Mouse (Mus musculus) spleen, postnatal 10 days (tissue): ENCODE data around the gene Tox3.

Experiments used
- DNase-seq, 2 experiments: peaks; one replicate each; pipeline ENCODE4 v3.0.0; 2021 to 2022; ENCODE audit warnings: low spot score in 2 of 2

Gene Tox3

GRCm38 (mm10) chr8:90348178-90348925 is at the start of gene Tox3:
Tox3 (minus strand) TSS chr8:90348343.
- DNase-seq = peak in 1 of 2 experiments; percentile 14

GRCm38 (mm10) chr8:90392643-90393042 is 44.5 kb upstream of the Tox3 start:
- no peak for DNase-seq

DNA sequence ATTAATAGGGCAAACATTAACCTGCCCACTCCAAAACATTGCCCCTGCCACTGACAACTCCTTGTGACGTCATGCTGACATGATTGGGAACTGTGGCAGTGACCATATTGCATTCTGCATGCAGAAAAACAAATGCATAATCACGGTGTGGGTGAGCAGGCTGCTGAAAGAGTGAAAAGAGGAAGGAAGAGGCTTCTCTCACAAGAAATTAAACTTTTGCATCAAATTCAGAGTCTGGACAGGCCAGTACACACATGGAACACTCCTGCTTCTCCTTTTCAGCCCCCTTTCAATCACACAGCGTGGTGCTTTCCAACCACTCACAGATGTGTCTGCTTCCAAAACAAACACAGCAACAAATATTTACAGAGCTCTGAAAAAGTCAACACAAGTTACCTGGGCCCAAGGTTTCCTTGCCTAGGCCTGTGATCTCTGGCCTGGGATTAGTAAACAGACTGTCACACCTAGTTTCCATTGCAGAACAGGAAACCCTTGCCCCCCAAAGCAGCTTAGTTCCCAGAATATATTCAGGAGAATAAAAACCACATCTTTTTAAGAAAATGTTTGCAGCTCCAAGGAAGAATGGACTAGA is 43.4 kb upstream of the Tox3 start:
- DNase-seq = no peak

DNA sequence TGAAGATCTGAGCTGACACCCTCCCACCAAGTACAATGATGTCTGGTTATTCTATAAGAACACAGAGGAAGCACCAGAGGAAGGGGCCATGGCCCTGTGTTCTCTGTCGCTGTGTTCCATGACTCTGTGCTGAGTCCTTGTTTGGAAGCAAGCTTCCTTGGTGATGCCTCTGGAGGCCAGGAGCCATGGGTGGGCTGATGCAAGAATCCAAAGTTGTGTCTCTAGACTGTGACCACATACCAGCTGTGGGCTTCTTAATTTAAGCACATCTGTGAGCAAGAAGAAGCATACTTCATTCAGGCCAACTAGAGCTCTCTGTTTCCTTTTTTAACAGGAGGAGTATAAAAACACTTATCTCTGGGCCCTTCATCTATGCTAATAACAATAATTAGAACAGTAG is 42.7 kb upstream of the Tox3 start:
- DNase-seq = no peak

GRCm38 (mm10) chr8:90379064-90379463 is 30.9 kb upstream of the Tox3 start:
- DNase-seq = no peak

GRCm38 (mm10) chr8:90378036-90378435 is 29.9 kb upstream of the Tox3 start:
- DNase-seq = no peak

DNA sequence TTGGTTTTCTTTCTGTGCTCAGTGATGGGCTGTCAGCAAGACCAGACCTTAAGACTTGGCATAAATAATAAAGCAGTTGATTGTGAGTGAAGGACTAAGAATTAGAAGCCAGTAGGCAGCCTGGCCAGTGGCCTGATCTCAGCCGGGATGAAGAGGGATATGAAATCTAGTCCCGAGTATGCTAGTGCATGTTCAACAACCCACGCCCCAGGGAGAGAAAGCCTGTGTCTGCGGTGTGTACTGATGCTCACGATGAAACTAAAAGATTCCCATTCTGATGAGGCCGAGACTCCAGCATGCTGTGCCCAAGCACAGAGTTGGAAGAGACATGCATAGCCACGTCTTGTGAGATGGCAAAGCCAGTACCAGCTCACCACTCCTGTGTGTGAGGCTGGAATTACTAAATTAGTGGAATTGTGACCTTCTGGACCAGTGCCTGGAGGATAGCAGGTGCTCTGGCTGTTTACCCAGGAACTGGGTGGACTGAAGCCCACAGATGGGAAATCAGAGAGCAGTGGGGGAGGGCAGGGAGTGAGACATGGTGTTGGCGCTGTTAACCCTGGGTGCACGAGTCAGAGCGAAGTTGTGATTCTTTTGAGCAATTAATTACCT is 23.6 kb upstream of the Tox3 start:
- no peak for DNase-seq

- DNase-seq = no peak
Observed at GRCm38 (mm10) chr8:90369876-90370275, 21.7 kb upstream of the Tox3 start.

- DNase-seq = no peak
Observed at GRCm38 (mm10) chr8:90356729-90357128, 8.6 kb upstream of the Tox3 start.

DNA sequence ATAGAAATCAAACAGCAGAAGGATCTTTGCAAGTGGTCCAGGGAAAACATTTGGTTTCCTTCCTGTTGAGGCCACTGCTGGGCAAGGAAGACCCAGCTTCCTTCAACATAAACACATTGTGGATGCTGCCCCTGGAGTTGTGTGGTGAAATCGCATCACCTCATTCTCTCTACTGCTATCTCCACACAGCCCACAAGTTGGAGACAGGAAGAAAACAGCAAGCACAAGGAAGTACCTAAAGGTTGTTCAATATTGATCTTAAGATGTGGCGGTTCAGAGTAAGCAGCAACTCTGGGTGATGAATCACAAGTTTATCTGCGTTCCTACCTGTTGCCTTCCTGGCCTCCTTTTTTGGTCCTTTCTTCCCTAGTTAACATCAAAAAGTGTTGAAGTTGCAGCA is 6.6 kb upstream of the Tox3 start:
- no peak for DNase-seq

DNA sequence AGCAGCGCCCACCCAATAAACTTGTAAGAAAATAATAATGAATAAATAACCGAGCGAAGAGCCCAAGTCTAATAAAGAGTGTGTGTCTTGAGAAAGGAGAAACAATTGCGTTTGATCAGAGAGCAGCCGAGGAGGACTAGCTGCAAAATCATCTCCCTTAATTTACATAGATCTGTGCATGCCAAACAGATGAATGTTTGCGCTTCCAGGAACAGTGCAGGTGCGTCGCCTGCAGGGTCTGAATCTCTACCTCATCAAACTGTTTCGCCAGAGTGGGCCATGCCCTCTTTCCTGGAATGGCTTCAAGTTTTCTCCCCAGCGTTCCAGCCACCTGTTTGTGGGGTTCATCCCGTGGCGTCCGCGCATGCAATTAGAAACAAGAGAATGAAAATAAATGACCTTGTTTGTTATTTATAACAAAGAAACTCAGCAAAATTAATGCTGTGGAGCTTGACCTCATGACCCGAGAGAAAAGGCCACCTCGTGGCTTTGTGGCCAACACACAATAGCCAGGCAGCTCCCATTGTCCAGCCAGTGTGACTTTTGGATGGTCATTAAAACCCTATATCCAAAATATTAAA is 5.9 kb upstream of the Tox3 start:
- DNase-seq = no peak

DNA sequence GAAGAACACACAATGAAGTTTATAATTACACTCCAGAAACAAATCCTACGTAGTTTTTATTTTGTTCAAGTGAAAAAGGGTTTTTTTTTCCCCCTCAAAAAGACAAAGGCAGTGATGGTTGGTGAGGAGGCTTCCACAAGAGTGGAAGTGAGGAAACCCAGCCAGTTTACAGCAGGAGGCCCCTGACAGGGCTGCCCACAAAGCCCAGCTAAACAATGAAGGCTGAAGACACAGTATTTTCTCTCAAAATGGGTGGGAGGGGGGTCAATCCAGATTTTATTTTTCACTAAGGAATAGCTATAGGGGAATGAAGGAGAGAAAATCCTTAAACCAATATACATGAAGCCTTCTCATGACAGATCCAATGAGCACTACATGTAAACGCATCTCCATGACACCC is 5.4 kb upstream of the Tox3 start:
- DNase-seq = no peak

DNA sequence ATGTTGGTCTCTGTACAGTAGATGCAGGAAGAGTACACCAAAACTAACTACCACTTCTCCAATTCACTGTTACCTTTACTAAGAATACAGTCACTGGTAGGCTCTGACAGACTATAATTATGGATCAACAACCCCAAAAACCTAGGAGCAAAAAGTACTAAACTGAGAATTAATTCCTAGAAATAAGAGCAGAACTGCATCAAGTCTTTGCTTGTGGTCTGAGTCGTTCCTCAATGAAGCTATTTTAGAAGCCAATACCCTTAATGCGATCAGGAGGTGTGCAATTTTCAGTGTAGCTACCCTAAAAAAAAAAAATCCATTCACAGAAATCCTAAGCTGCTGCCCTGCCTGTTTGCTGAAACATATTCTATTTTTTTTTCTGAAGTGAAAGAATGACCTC is 4.8 kb upstream of the Tox3 start:
- DNase-seq = no peak

GRCm38 (mm10) chr8:90349709-90350562 is 1.8 kb upstream of the Tox3 start:
- DNase-seq = no peak

GRCm38 (mm10) chr8:90348926-90349683 is 962 bp upstream of the Tox3 start:
- no peak for DNase-seq

DNA sequence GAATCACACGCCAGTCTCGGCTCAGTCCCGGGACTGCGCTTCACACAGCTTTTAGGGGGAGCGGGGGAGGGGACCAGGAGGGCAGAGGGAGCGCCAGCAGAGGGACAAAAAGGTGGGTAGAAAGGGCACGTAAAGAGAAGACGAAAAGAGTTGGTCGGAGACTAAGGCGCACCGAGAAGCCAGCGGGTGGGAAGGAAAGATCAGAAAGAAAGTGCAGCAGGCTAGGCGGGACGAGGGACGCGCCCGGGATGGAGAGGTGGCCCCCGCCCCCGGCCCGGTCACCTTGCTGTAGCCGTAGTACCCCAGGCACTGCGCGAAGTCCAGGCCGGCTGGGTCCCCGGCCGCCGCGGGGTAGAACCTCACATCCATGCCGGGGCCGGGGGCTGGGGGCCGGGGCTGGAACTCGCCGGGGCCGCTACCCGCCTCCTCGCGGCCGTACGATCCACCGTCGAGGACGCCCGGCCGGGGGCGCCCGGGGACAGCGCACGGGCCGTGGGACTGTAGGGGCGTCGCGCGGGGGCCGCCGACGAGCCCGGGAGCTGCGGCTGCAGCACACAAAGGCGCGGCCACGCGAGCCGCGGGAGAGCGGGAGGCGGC is 464 bp downstream of the Tox3 start:
- peak in 1 of 2 experiments; percentile 12 for DNase-seq

GRCm38 (mm10) chr8:90346880-90347535 is 1.1 kb downstream of the Tox3 start:
- DNase-seq = no peak

- DNase-seq = no peak
Observed at GRCm38 (mm10) chr8:90346138-90346879, 1.8 kb downstream of the Tox3 start.
